Mouse (Mus musculus) gastrocnemius, adult 18-20 months (tissue): ENCODE data around the gene Gpr1. TPM values are rescaled to one million over a fixed set of nuclear protein-coding genes. Genes with fewer than 3 reads are reported as not detected.
A peak's percentile ranks its signal among the peaks of the same experiment; 100 is the strongest.
"Not testable (repeated sequence)": the region's sequence is repeated elsewhere in the genome, so short reads cannot be mapped to it uniquely, and the experiment has no call there.

Source experiments
- DNase-seq: peaks from one replicate; pipeline ENCODE4 v3.0.0; 2021; ENCODE audit warnings: low spot score
- total RNA-seq, 2 experiments: library from RNA; stranded (reverse); gene quantifications; 2 replicates each; pipeline ENCODE4 v1.2.3; 2021

Gene Gpr1
- total RNA-seq, 2 experiments from 2014 or later, result 0.41 to 0.45 TPM

- no peak for DNase-seq
Measured at GRCm38 (mm10) chr1:63225009-63225408, 10.7 kb upstream of the Gpr1 start.

- no peak for DNase-seq
Measured at GRCm38 (mm10) chr1:63219277-63219676, 4.9 kb upstream of the Gpr1 start.

GRCm38 (mm10) chr1:63214631-63215030 lies 288 bp upstream of the Gpr1 start:
- no peak for DNase-seq

GRCm38 (mm10) chr1:63213478-63214270 lies 669 bp downstream of the Gpr1 start:
- no peak for DNase-seq

- no peak for DNase-seq
Measured at GRCm38 (mm10) chr1:63209861-63210529, 4.3 kb downstream of the Gpr1 start.

GRCm38 (mm10) chr1:63207607-63208006 lies 6.7 kb downstream of the Gpr1 start:
- DNase-seq, result no peak

- no peak for DNase-seq
Measured at GRCm38 (mm10) chr1:63204660-63205394, 9.5 kb downstream of the Gpr1 start.

- no peak for DNase-seq
Measured at GRCm38 (mm10) chr1:63203950-63204659, 10.2 kb downstream of the Gpr1 start.

- no peak for DNase-seq
Measured at GRCm38 (mm10) chr1:63203471-63203870, 10.9 kb downstream of the Gpr1 start.

GRCm38 (mm10) chr1:63201672-63202071 lies 12.7 kb downstream of the Gpr1 start:
- no peak for DNase-seq

- no peak for DNase-seq
Measured at GRCm38 (mm10) chr1:63200322-63200721, 14.0 kb downstream of the Gpr1 start.

GRCm38 (mm10) chr1:63199387-63199786 lies 15.0 kb downstream of the Gpr1 start:
- DNase-seq, result no peak

- no peak for DNase-seq
Measured at GRCm38 (mm10) chr1:63195848-63196512, 18.4 kb downstream of the Gpr1 start.

- no peak for DNase-seq
Measured at GRCm38 (mm10) chr1:63192306-63193065, 21.9 kb downstream of the Gpr1 start.

- DNase-seq, result no peak
Measured at GRCm38 (mm10) chr1:63190851-63191250, 23.5 kb downstream of the Gpr1 start.

GRCm38 (mm10) chr1:63188536-63188935 lies 25.8 kb downstream of the Gpr1 start:
- DNase-seq, result no peak

- not testable (repeated sequence) for DNase-seq
Measured at GRCm38 (mm10) chr1:63185430-63185829, 28.9 kb downstream of the Gpr1 start.

GRCm38 (mm10) chr1:63182636-63183270 lies 31.6 kb downstream of the Gpr1 start:
- DNase-seq, result peak; percentile 50

GRCm38 (mm10) chr1:63182212-63182611 lies 32.1 kb downstream of the Gpr1 start:
- peak; percentile 87 for DNase-seq

GRCm38 (mm10) chr1:63181480-63181879 lies 32.9 kb downstream of the Gpr1 start:
- no peak for DNase-seq
